Mouse (Mus musculus): ENCODE measurements around the gene Zfp553. TPM values are rescaled to one million over a fixed set of nuclear protein-coding genes. Genes with fewer than 3 reads are reported as not detected.

The Zfp553 gene
- total and polyA plus RNA-seq, 3 experiments: 9.8 to 17.4 (median 15.0) TPM

GRCm38 (mm10) chr7:127188305-127189276 is 44.3 kb upstream of the Zfp553 start (continued):
- TF ChIP-seq SIN3A (IDR thresholded peaks at IDR 0.05; ENCODE audit: low read length) (peak; percentile 48; the same call in 1 of the 2 replicates), HCFC1 (IDR thresholded peaks at IDR 0.05; ENCODE audit: low read depth, low read length) (no peak)

- dilution Hi-C loops (cut with MboI; ENCODE audit: extremely low pct_ligation_motif_present, extremely low pct_unique_long_range_greater_than_20kb, low sequenced_read_pairs): no loop called here
- Histone ChIP-seq H3K4me1 (ENCODE audit: control insufficient read depth in 1 of 2, insufficient read depth in 2 of 2) (peaks cover 29 to 84% of the 10 kb centered on the region in 2 experiments), H3K36me3 (replicated peaks in 1 of 2; ENCODE audit: control insufficient read depth in 1 of 2, insufficient read depth in 1 of 2, low read length in 1 of 2) (peaks cover 45 to 73% of the 10 kb centered on the region in 2 experiments), H3K4me2 (ENCODE audit: insufficient read depth, low read depth, poor library complexity, severe bottlenecking) (peak overlapping the region; percentile 17; the same call in 1 of the 2 replicates), H3K4me3 (replicated peaks in 1 of 3; ENCODE audit: low read depth in 2 of 3, low read length in 2 of 3, poor library complexity in 1 of 3) (peak overlapping the region in 2 of 3 experiments; percentile 14 to 39), H3K27ac (ENCODE audit: insufficient read depth, low read depth) (peak overlapping the region; percentile 97), H3K9me3 (replicated peaks; ENCODE audit: low read length) (no peaks in the 10 kb centered on the region), H3K27me3 (replicated peaks) (no peaks in the 10 kb centered on the region), H3K79me2 (replicated peaks; ENCODE audit: control insufficient read depth, extremely low read depth, insufficient read depth, poor library complexity, severe bottlenecking) (peaks cover 36% of the 10 kb centered on the region), H3K9ac (ENCODE audit: insufficient read depth, low read depth) (peak overlapping the region; percentile 42)
- DNase-seq (ENCODE audit: extremely low read depth): no peak
- in situ Hi-C loops (cut with MboI; ENCODE audit: low pct_ligation_motif_present, low pct_unique_long_range_greater_than_20kb, low sequenced_read_pairs): no loop called here
- TF ChIP-seq USF2 (conservative IDR thresholded peaks at IDR 0.05; ENCODE audit: low read depth, low read length): no peak
- TF ChIP-seq RCOR1 (conservative IDR thresholded peaks at IDR 0.05; ENCODE audit: low read depth, low read length): no peak
- TF ChIP-seq UBTF (IDR thresholded peaks at IDR 0.05; ENCODE audit: low read depth, low read length): no peak
- TF ChIP-seq TCF12 (IDR thresholded peaks at IDR 0.05; ENCODE audit: low read depth, low read length): peak; percentile 65; the same call in 1 of the 2 replicates
- TF ChIP-seq EP300 (IDR thresholded peaks at IDR 0.05; ENCODE audit: low read length): no peak; the same call in 1 of the 2 replicates
- TF ChIP-seq SIN3A (IDR thresholded peaks at IDR 0.05; ENCODE audit: low read length): peak; percentile 71; the same call in 1 of the 2 replicates
- TF ChIP-seq IRF4 (IDR thresholded peaks at IDR 0.05; ENCODE audit: low read depth, low read length): peak; percentile 90
- peak; percentile 53; the same call in 1 of the 2 replicates for TF ChIP-seq ZMIZ1 (IDR thresholded peaks at IDR 0.05; ENCODE audit: low read depth, low read length)
- no peak for TF ChIP-seq ZKSCAN1 (IDR thresholded peaks at IDR 0.05; ENCODE audit: borderline replicate concordance, low read depth, low read length)
- no peak for TF ChIP-seq HCFC1 (IDR thresholded peaks at IDR 0.05; ENCODE audit: low read depth, low read length)
- no peak for TF ChIP-seq CTCF (conservative IDR thresholded peaks at IDR 0.05 in 1 of 2, IDR thresholded peaks at IDR 0.05 in 1 of 2; ENCODE audit: low read depth in 2 of 2, low read length in 2 of 2)
- TF ChIP-seq SMC3 (IDR thresholded peaks at IDR 0.05; ENCODE audit: low read depth, low read length): no peak
- TF ChIP-seq ZC3H11A (IDR thresholded peaks at IDR 0.05; ENCODE audit: low read depth, low read length): no peak
- no peak for TF ChIP-seq MAFK (IDR thresholded peaks at IDR 0.05; ENCODE audit: insufficient replicate concordance, low read length)
- peak; percentile 37; the same call in 1 of the 2 replicates for TF ChIP-seq BHLHE40 (IDR thresholded peaks at IDR 0.05; ENCODE audit: low read depth, low read length)
- no peak for TF ChIP-seq USF1 (IDR thresholded peaks at IDR 0.05; ENCODE audit: low read depth, low read length)
- no peak for TF ChIP-seq RAD21 (IDR thresholded peaks at IDR 0.05; ENCODE audit: low read depth, low read length)
- TF ChIP-seq PAX5 (IDR thresholded peaks at IDR 0.05; ENCODE audit: low read length): no peak
- no peak for TF ChIP-seq GABPA (IDR thresholded peaks at IDR 0.05; ENCODE audit: insufficient replicate concordance, low read depth, low read length)
- TF ChIP-seq MEF2A (IDR thresholded peaks at IDR 0.05; ENCODE audit: borderline replicate concordance, low read depth, low read length): 0 out of 2 replicates have a peak, but pooled peaks have one; percentile 32
- peak; percentile 52 for TF ChIP-seq CHD2 (IDR thresholded peaks at IDR 0.05; ENCODE audit: low read length)
- TF ChIP-seq MAZ (IDR thresholded peaks at IDR 0.05; ENCODE audit: low read depth, low read length): 0 out of 2 replicates have a peak, but pooled peaks have one; percentile 50
- no peak for TF ChIP-seq JUND (conservative IDR thresholded peaks at IDR 0.05; ENCODE audit: low read depth, low read length)
- TF ChIP-seq POLR2A (IDR thresholded peaks at IDR 0.05; ENCODE audit: low read depth, low read length): peak; percentile 66
- no peak for TF ChIP-seq MAX (IDR thresholded peaks at IDR 0.05; ENCODE audit: low read length)
- TF ChIP-seq NELFE (IDR thresholded peaks at IDR 0.05; ENCODE audit: low read depth, low read length): no peak
- no peak for TF ChIP-seq KAT2A (IDR thresholded peaks at IDR 0.05; ENCODE audit: insufficient replicate concordance, low read length)
- TF ChIP-seq TBP (conservative IDR thresholded peaks at IDR 0.05; ENCODE audit: low read depth, low read length): peak; percentile 82; the same call in 1 of the 2 replicates
- TF ChIP-seq CHD1 (IDR thresholded peaks at IDR 0.05; ENCODE audit: low read depth, low read length): peak; percentile 42; the same call in 1 of the 2 replicates
- peak; percentile 79; the same call in 1 of the 2 replicates for TF ChIP-seq POLR2AphosphoS2 (IDR thresholded peaks at IDR 0.05; ENCODE audit: low read depth, low read length)
- TF ChIP-seq NRF1 (IDR thresholded peaks at IDR 0.05; ENCODE audit: low read depth, low read length): no peak
- TF ChIP-seq E2F4 (IDR thresholded peaks at IDR 0.05; ENCODE audit: insufficient replicate concordance, low read depth, low read length): no peak
- no peak for TF ChIP-seq MYC (IDR thresholded peaks at IDR 0.05; ENCODE audit: low read depth, low read length)
- no peak for TF ChIP-seq ZNF384 (IDR thresholded peaks at IDR 0.05; ENCODE audit: low read depth, low read length)
- no peak for TF ChIP-seq JUN (IDR thresholded peaks at IDR 0.05; ENCODE audit: insufficient read depth, low read depth, low read length)
Measured at GRCm38 (mm10) chr7:127190672-127191071, 42.2 kb upstream of the Zfp553 start.
